Mouse (Mus musculus): ENCODE results near the gene Mdm2. TPM values are rescaled to one million over a fixed set of nuclear protein-coding genes. Genes with fewer than 3 reads are reported as not detected.

Gene Mdm2
- polyA plus RNA-seq, 1 experiment from 2014 or later = 50.2 TPM

GRCm38 (mm10) chr10:117679029-117679686 is 31.4 kb downstream of the Mdm2 start:
- WGBS = 80% methylated on average over 5 of the region's 5 CpGs
- Histone ChIP-seq H3K4me2 (replicated peaks; ENCODE audit: low read depth, low read length) (no peak overlapping the region), H3K36me3 (ENCODE audit: control insufficient read depth, insufficient read depth, low read length) (no peaks in the 10 kb centered on the region), H3K4me1 (ENCODE audit: control insufficient read depth, insufficient read depth, low read length) (0 out of 2 replicates have a peak, but pooled peaks cover 2% of the 10 kb centered on the region), H3K9me3 (ENCODE audit: control insufficient read depth, low read depth, low read length) (no peaks in the 10 kb centered on the region), H3K27ac (ENCODE audit: low read length) (no peak overlapping the region), H3K27me3 (ENCODE audit: control insufficient read depth, insufficient read depth, low read length) (no peaks in the 10 kb centered on the region), H3K9ac (replicated peaks; ENCODE audit: low read depth, low read length) (no peak overlapping the region), H3K4me3 (ENCODE audit: low read depth, low read length) (no peak overlapping the region)
- ATAC-seq (ENCODE audit: insufficient number of reproducible peaks, insufficient read depth, low FRiP score, low read depth) = no peak

GRCm38 (mm10) chr10:117678357-117678756 is 32.2 kb downstream of the Mdm2 start:
- ATAC-seq (ENCODE audit: insufficient number of reproducible peaks, insufficient read depth, low FRiP score, low read depth) = no peak
- Histone ChIP-seq H3K9ac (replicated peaks; ENCODE audit: low read depth, low read length) (no peak overlapping the region), H3K36me3 (ENCODE audit: control insufficient read depth, insufficient read depth, low read length) (no peaks in the 10 kb centered on the region), H3K4me3 (ENCODE audit: low read depth, low read length) (no peak overlapping the region), H3K9me3 (ENCODE audit: control insufficient read depth, low read depth, low read length) (no peaks in the 10 kb centered on the region), H3K27ac (ENCODE audit: low read length) (no peak overlapping the region), H3K4me2 (replicated peaks; ENCODE audit: low read depth, low read length) (no peak overlapping the region), H3K4me1 (ENCODE audit: control insufficient read depth, insufficient read depth, low read length) (0 out of 2 replicates have a peak, but pooled peaks cover 2% of the 10 kb centered on the region), H3K27me3 (ENCODE audit: control insufficient read depth, insufficient read depth, low read length) (no peaks in the 10 kb centered on the region)
- WGBS = 56% methylated on average over 5 of the region's 5 CpGs

- Histone ChIP-seq H3K9me3 (ENCODE audit: control insufficient read depth, low read depth, low read length) (no peaks in the 10 kb centered on the region), H3K4me3 (ENCODE audit: low read depth, low read length) (no peak overlapping the region), H3K36me3 (ENCODE audit: control insufficient read depth, insufficient read depth, low read length) (no peaks in the 10 kb centered on the region), H3K27ac (ENCODE audit: low read length) (no peak overlapping the region), H3K4me2 (replicated peaks; ENCODE audit: low read depth, low read length) (no peak overlapping the region), H3K4me1 (ENCODE audit: control insufficient read depth, insufficient read depth, low read length) (0 out of 2 replicates have a peak, but pooled peaks cover 2% of the 10 kb centered on the region), H3K9ac (replicated peaks; ENCODE audit: low read depth, low read length) (no peak overlapping the region), H3K27me3 (ENCODE audit: control insufficient read depth, insufficient read depth, low read length) (no peaks in the 10 kb centered on the region)
- ATAC-seq (ENCODE audit: insufficient number of reproducible peaks, insufficient read depth, low FRiP score, low read depth) = no peak
- WGBS = 76% methylated on average over 13 of the region's 13 CpGs
These were observed 32.9 kb downstream of the Mdm2 start for GRCm38 (mm10) chr10:117677494-117678236.

GRCm38 (mm10) chr10:117676644-117677313 is 33.8 kb downstream of the Mdm2 start:
- 33% methylated on average over 17 of the region's 17 CpGs for WGBS
- ATAC-seq (ENCODE audit: insufficient number of reproducible peaks, insufficient read depth, low FRiP score, low read depth) = no peak
- Histone ChIP-seq H3K4me2 (replicated peaks; ENCODE audit: low read depth, low read length) (peak overlapping the region; percentile 42), H3K27ac (ENCODE audit: low read length) (no peak overlapping the region), H3K27me3 (ENCODE audit: control insufficient read depth, insufficient read depth, low read length) (no peaks in the 10 kb centered on the region), H3K4me3 (ENCODE audit: low read depth, low read length) (0 out of 2 replicates have a peak overlapping the region, but pooled peaks have one; percentile 8), H3K36me3 (ENCODE audit: control insufficient read depth, insufficient read depth, low read length) (no peaks in the 10 kb centered on the region), H3K4me1 (ENCODE audit: control insufficient read depth, insufficient read depth, low read length) (0 out of 2 replicates have a peak, but pooled peaks cover 2% of the 10 kb centered on the region), H3K9ac (replicated peaks; ENCODE audit: low read depth, low read length) (no peak overlapping the region), H3K9me3 (ENCODE audit: control insufficient read depth, low read depth, low read length) (no peaks in the 10 kb centered on the region)

- Histone ChIP-seq H3K4me2 (replicated peaks; ENCODE audit: low read depth, low read length) (peak overlapping the region; percentile 42), H3K9ac (replicated peaks; ENCODE audit: low read depth, low read length) (no peak overlapping the region), H3K36me3 (ENCODE audit: control insufficient read depth, insufficient read depth, low read length) (no peaks in the 10 kb centered on the region), H3K27ac (ENCODE audit: low read length) (no peak overlapping the region), H3K27me3 (ENCODE audit: control insufficient read depth, insufficient read depth, low read length) (no peaks in the 10 kb centered on the region), H3K4me3 (ENCODE audit: low read depth, low read length) (peak overlapping the region; percentile 8; the same call in 1 of the 2 replicates), H3K9me3 (ENCODE audit: control insufficient read depth, low read depth, low read length) (no peaks in the 10 kb centered on the region), H3K4me1 (ENCODE audit: control insufficient read depth, insufficient read depth, low read length) (0 out of 2 replicates have a peak, but pooled peaks cover 2% of the 10 kb centered on the region)
- ATAC-seq (ENCODE audit: insufficient number of reproducible peaks, insufficient read depth, low FRiP score, low read depth) = no peak
- WGBS = 43% methylated on average over 19 of the region's 19 CpGs
These were observed 34.4 kb downstream of the Mdm2 start for GRCm38 (mm10) chr10:117676036-117676643.

- Histone ChIP-seq H3K4me3 (ENCODE audit: low read depth, low read length) (peak overlapping the region; percentile 8; the same call in 1 of the 2 replicates), H3K27me3 (ENCODE audit: control insufficient read depth, insufficient read depth, low read length) (no peaks in the 10 kb centered on the region), H3K27ac (ENCODE audit: low read length) (no peak overlapping the region), H3K4me2 (replicated peaks; ENCODE audit: low read depth, low read length) (peak overlapping the region; percentile 42), H3K36me3 (ENCODE audit: control insufficient read depth, insufficient read depth, low read length) (no peaks in the 10 kb centered on the region), H3K9me3 (ENCODE audit: control insufficient read depth, low read depth, low read length) (no peaks in the 10 kb centered on the region), H3K4me1 (ENCODE audit: control insufficient read depth, insufficient read depth, low read length) (0 out of 2 replicates have a peak, but pooled peaks cover 2% of the 10 kb centered on the region), H3K9ac (replicated peaks; ENCODE audit: low read depth, low read length) (no peak overlapping the region)
- WGBS = 45% methylated on average over 20 of the region's 20 CpGs
- ATAC-seq (ENCODE audit: insufficient number of reproducible peaks, insufficient read depth, low FRiP score, low read depth) = no peak
These were observed 35.2 kb downstream of the Mdm2 start for GRCm38 (mm10) chr10:117675096-117676035.

GRCm38 (mm10) chr10:117674359-117675019 is 36.1 kb downstream of the Mdm2 start:
- ATAC-seq (ENCODE audit: insufficient number of reproducible peaks, insufficient read depth, low FRiP score, low read depth) = no peak
- 66% methylated on average over 3 of the region's 3 CpGs for WGBS
- Histone ChIP-seq H3K9ac (replicated peaks; ENCODE audit: low read depth, low read length) (no peak overlapping the region), H3K4me3 (ENCODE audit: low read depth, low read length) (no peak overlapping the region), H3K27ac (ENCODE audit: low read length) (no peak overlapping the region), H3K9me3 (ENCODE audit: control insufficient read depth, low read depth, low read length) (no peaks in the 10 kb centered on the region), H3K4me2 (replicated peaks; ENCODE audit: low read depth, low read length) (no peak overlapping the region), H3K36me3 (ENCODE audit: control insufficient read depth, insufficient read depth, low read length) (no peaks in the 10 kb centered on the region), H3K4me1 (ENCODE audit: control insufficient read depth, insufficient read depth, low read length) (0 out of 2 replicates have a peak, but pooled peaks cover 2% of the 10 kb centered on the region), H3K27me3 (ENCODE audit: control insufficient read depth, insufficient read depth, low read length) (no peaks in the 10 kb centered on the region)
